Mouse (Mus musculus): ENCODE results near the gene 9630041A04Rik. TPM values are rescaled to one million over a fixed set of nuclear protein-coding genes. Genes with fewer than 3 reads are reported as not detected.

The 9630041A04Rik gene
- polyA plus RNA-seq, 1 experiment from 2014 or later = not detected

DNA sequence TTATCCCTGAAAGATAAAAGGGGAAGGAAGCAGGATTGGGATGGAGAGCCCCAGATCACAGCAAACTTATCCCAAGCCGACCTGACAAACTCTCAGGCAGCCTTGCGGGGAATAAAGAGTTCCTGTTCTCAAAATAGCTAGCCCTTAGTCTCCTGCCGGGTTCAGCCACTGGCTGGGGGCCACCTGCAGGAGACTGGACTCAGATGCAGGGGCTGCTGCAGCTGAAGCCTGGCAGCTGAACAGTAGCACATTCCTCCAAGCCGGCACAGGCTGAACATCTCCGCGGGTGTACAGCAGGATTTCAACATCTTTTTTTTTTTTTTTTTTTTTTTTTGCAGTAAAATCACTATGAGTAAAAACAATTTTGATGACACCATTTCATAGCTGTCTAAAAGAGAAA, 110.2 kb downstream of the 9630041A04Rik start:
- Histone ChIP-seq H3K9ac (no peak overlapping the region), H3K27me3 (0 out of 2 replicates have a peak, but pooled peaks cover 2% of the 10 kb centered on the region), H3K36me3 (no peaks in the 10 kb centered on the region), H3K4me1 (no peaks in the 10 kb centered on the region), H3K9me3 (no peaks in the 10 kb centered on the region), H3K4me3 (no peak overlapping the region), H3K4me2 (replicated peaks) (no peak overlapping the region), H3K27ac (no peak overlapping the region)
- ATAC-seq (ENCODE audit: low FRiP score, low read depth) = no peak
- 36% methylated on average over 6 of the region's 6 CpGs for WGBS

DNA sequence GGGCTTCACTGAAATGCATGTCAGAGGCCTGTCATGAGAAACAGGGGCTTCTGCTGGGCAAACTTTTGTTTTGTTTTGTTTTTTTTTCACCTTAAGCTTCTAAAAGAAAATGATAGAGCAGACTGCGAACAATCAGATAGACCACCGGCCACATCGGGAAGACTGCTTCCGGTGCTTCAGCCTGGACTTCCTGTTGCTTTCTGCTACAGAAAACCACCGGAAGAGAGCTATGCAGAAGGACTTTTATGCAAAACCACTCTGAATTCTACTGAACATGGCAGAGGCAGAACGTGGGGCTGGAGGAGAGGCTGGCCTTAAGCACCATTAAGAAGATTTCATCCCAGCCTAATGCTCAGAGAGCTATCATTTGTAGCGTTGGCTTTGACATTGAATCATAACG, 110.7 kb downstream of the 9630041A04Rik start:
- no peak overlapping the region for H3K9ac ChIP-seq
- 83% methylated on average over 8 of the region's 8 CpGs for WGBS
- H3K9me3 ChIP-seq = no peaks in the 10 kb centered on the region
- H3K27ac ChIP-seq = no peak overlapping the region
- H3K4me3 ChIP-seq = no peak overlapping the region
- no peaks in the 10 kb centered on the region for H3K36me3 ChIP-seq
- H3K27me3 ChIP-seq = 0 out of 2 replicates have a peak, but pooled peaks cover 2% of the 10 kb centered on the region
- no peak for ATAC-seq (ENCODE audit: low FRiP score, low read depth)
- no peaks in the 10 kb centered on the region for H3K4me1 ChIP-seq
- H3K4me2 ChIP-seq (replicated peaks) = no peak overlapping the region

DNA sequence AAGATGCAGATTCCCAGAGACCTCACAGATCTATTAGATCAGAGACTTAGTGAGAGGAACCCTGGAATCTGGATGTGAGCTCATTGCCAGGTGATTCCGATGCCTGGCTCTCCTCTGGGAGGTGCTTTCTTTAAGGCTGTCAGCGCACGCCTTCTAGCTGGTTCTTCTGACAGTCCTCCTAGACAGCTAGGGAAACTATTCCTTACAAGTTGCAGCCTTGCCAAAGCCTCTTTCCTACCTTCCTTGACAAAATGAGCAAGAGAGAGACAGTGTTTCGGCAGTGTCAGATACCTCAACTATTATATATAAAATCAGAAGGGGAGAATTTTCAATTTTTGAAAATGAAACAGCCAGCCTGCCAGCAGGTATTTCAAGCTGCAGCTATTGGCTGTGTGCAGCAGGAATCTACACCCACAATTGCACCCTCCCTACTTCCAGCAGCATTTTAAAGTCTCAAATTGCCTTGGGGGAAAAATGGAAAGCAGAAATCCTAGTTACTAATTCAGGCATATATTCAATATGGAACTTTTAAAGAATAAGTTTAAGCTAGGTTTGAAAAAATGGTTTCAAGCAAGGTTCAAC, 115.3 kb downstream of the 9630041A04Rik start:
- WGBS = 84% methylated on average over 4 of the region's 4 CpGs
- no peaks in the 10 kb centered on the region for H3K4me1 ChIP-seq
- H3K27ac ChIP-seq = no peak overlapping the region
- no peak overlapping the region for H3K4me2 ChIP-seq (replicated peaks)
- H3K27me3 ChIP-seq = 0 out of 2 replicates have a peak, but pooled peaks cover 2% of the 10 kb centered on the region
- ATAC-seq (ENCODE audit: low FRiP score, low read depth) = no peak
- H3K36me3 ChIP-seq = no peaks in the 10 kb centered on the region
- no peaks in the 10 kb centered on the region for H3K9me3 ChIP-seq
- no peak overlapping the region for H3K4me3 ChIP-seq
- no peak overlapping the region for H3K9ac ChIP-seq

DNA sequence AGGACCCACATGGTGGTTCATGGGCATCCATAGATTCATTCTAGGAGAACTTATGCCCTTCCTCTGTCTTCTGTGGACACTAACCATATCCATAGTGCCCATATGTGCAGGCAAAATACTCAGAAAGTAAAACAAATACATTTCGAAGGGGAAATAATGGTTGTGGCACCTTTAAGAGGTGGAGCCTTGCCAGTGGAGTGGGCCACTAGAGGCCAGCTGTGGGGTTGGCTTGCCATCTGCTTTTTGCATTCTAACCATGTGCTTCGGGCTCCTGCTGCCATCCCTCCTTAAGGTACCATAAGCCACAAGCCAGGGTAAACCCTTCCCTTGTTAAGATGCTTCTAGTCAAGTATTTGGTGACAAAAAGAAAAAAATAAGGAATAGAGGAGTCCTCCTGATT, 119.5 kb downstream of the 9630041A04Rik start:
- Histone ChIP-seq H3K4me3 (no peak overlapping the region), H3K27me3 (no peaks in the 10 kb centered on the region), H3K27ac (no peak overlapping the region), H3K4me2 (replicated peaks) (no peak overlapping the region), H3K9me3 (no peaks in the 10 kb centered on the region), H3K9ac (no peak overlapping the region), H3K4me1 (no peaks in the 10 kb centered on the region), H3K36me3 (no peaks in the 10 kb centered on the region)
- ATAC-seq (ENCODE audit: low FRiP score, low read depth) = no peak
- WGBS = 75% methylated on average over 2 of the region's 2 CpGs

GRCm38 (mm10) chr9:101982378-101982777, 120.7 kb downstream of the 9630041A04Rik start:
- no peak overlapping the region for H3K4me2 ChIP-seq (replicated peaks)
- H3K27ac ChIP-seq = no peak overlapping the region
- WGBS = 44% methylated on average over 7 of the region's 7 CpGs
- no peak overlapping the region for H3K4me3 ChIP-seq
- no peaks in the 10 kb centered on the region for H3K9me3 ChIP-seq
- no peaks in the 10 kb centered on the region for H3K4me1 ChIP-seq
- no peaks in the 10 kb centered on the region for H3K27me3 ChIP-seq
- no peak overlapping the region for H3K9ac ChIP-seq
- H3K36me3 ChIP-seq = no peaks in the 10 kb centered on the region
- ATAC-seq (ENCODE audit: low FRiP score, low read depth) = no peak

- no peak overlapping the region for H3K9ac ChIP-seq
- no peak for ATAC-seq (ENCODE audit: low FRiP score, low read depth)
- H3K27me3 ChIP-seq = no peaks in the 10 kb centered on the region
- no peaks in the 10 kb centered on the region for H3K4me1 ChIP-seq
- H3K36me3 ChIP-seq = no peaks in the 10 kb centered on the region
- H3K9me3 ChIP-seq = no peaks in the 10 kb centered on the region
- no peak overlapping the region for H3K4me2 ChIP-seq (replicated peaks)
- H3K27ac ChIP-seq = no peak overlapping the region
- no peak overlapping the region for H3K4me3 ChIP-seq
- WGBS = 88% methylated on average over 2 of the region's 2 CpGs
These were observed 125.3 kb downstream of the 9630041A04Rik start for GRCm38 (mm10) chr9:101986910-101987309.

DNA sequence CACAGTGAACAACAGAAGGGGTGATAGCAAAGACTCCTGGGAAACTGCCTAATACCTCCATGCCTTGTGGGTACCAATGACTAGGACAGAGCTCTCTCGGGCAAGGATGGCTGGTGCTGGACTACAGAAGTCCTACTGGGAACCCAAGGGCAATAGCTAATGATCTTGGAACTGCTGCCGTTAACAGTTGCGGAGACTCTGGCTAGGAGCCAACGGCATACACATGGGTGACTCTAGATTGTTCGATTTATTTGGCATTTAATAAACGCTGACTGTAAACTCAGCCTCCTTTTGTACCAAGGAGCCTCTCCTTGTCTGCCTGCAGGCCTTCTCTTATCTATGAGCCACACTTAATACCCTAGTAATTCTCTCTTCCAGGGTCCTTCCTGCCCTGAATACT, 128.4 kb downstream of the 9630041A04Rik start:
- Histone ChIP-seq H3K4me2 (replicated peaks) (no peak overlapping the region), H3K4me3 (no peak overlapping the region), H3K27ac (no peak overlapping the region), H3K9ac (no peak overlapping the region), H3K27me3 (no peaks in the 10 kb centered on the region), H3K9me3 (no peaks in the 10 kb centered on the region), H3K4me1 (no peaks in the 10 kb centered on the region), H3K36me3 (no peaks in the 10 kb centered on the region)
- no peak for ATAC-seq (ENCODE audit: low FRiP score, low read depth)
- WGBS = 74% methylated on average over 6 of the region's 6 CpGs

DNA sequence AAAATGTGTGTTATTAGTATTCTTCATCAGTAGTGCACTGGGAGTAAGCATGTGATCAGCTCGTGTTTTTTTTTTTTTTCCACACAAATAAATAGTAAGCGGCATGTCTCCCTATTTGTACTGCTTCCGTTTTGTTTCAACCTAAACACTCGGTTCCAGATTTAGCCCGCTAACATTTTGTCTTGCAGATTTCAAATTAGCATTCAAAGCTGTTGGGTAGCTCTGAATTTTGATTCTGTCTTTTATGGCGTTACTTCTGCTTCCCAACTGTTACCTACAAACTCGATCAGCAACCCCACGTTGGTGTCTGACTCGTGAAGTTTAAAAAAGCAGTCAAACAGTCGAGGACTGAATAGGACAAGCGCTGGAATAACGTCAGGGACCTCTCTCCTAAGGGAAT, 129.2 kb downstream of the 9630041A04Rik start:
- Histone ChIP-seq H3K4me3 (no peak overlapping the region), H3K27ac (no peak overlapping the region), H3K4me2 (replicated peaks) (no peak overlapping the region), H3K27me3 (no peaks in the 10 kb centered on the region), H3K36me3 (no peaks in the 10 kb centered on the region), H3K9ac (no peak overlapping the region), H3K4me1 (no peaks in the 10 kb centered on the region), H3K9me3 (no peaks in the 10 kb centered on the region)
- no peak for ATAC-seq (ENCODE audit: low FRiP score, low read depth)
- WGBS = 74% methylated on average over 12 of the region's 12 CpGs

All from limb, embryonic 13.5 days (tissue).